Mouse (Mus musculus): Measurements from ENCODE around the gene Wwp2.

- TF ChIP-seq E2F4 (IDR thresholded peaks at IDR 0.05; ENCODE audit: insufficient read depth), result no peak
- no peak for TF ChIP-seq MYOG (IDR thresholded peaks at IDR 0.05; ENCODE audit: control insufficient read depth in 1 of 3, insufficient read depth in 1 of 3, insufficient read length in 2 of 3, low read depth in 2 of 3)
- no peak for TF ChIP-seq USF1 (IDR thresholded peaks at IDR 0.05; ENCODE audit: low read depth)
- TF ChIP-seq POLR2A (IDR thresholded peaks at IDR 0.05; ENCODE audit: insufficient read length, low read depth), result no peak
- TF ChIP-seq POLR2AphosphoS2 (IDR thresholded peaks at IDR 0.05; ENCODE audit: insufficient read length, low read depth), result no peak
- TF ChIP-seq TCF12 (IDR thresholded peaks at IDR 0.05; ENCODE audit: insufficient read depth, poor library complexity, severe bottlenecking), result no peak
- no peak for TF ChIP-seq MAX (IDR thresholded peaks at IDR 0.05; ENCODE audit: low read depth)
Measured at GRCm38 (mm10) chr8:107404057-107404456, 32.1 kb upstream of the Wwp2 start.

All from myocyte (in vitro differentiated cells).